Mouse (Mus musculus) naive thymus-derived CD4-positive, alpha-beta T cell, adult 2 months (primary cell): ENCODE measurements around the gene Gm3402.
A peak's percentile ranks its signal among the peaks of the same experiment; 100 is the strongest.
"Not testable (repeated sequence)": the region's sequence is repeated elsewhere in the genome, so short reads cannot be mapped to it uniquely, and the experiment has no call there.

Source experiments
- DNase-seq: peaks from one replicate; pipeline ENCODE4 v3.0.0-alpha.2; 2011; ENCODE audit warnings: low read depth

Gene Gm3402

GRCm38 (mm10) chr5:146513823-146514222 lies at the start of gene Gm3402:
Gene Gm3402 (plus strand): TSS chr5:146514123.
- DNase-seq: not testable (repeated sequence)

- DNase-seq: no peak
These were observed 47.3 kb upstream of the Gm3402 start for GRCm38 (mm10) chr5:146466663-146467062.

GRCm38 (mm10) chr5:146468311-146468710 lies 45.6 kb upstream of the Gm3402 start:
- DNase-seq: no peak

- DNase-seq: no peak
These were observed 43.1 kb upstream of the Gm3402 start for GRCm38 (mm10) chr5:146470821-146471220.

GRCm38 (mm10) chr5:146471311-146471710 lies 42.6 kb upstream of the Gm3402 start:
- DNase-seq: no peak

GRCm38 (mm10) chr5:146471821-146472220 lies 42.1 kb upstream of the Gm3402 start:
- no peak for DNase-seq

- DNase-seq: peak; percentile 1
These were observed 34.4 kb upstream of the Gm3402 start for GRCm38 (mm10) chr5:146479564-146479963.

- DNase-seq: not testable (repeated sequence)
These were observed 32.3 kb upstream of the Gm3402 start, which contains the start of gene Gm6408 for GRCm38 (mm10) chr5:146481665-146482064. Gene Gm6408 (plus strand): TSS chr5:146481965.

- not testable (repeated sequence) for DNase-seq
These were observed 25.0 kb upstream of the Gm3402 start for GRCm38 (mm10) chr5:146488959-146489358.

- DNase-seq: not testable (repeated sequence)
These were observed 22.9 kb upstream of the Gm3402 start, which contains the start of gene Gm6370 for GRCm38 (mm10) chr5:146491063-146491462. Gene Gm6370 (plus strand): TSS chr5:146491363.

GRCm38 (mm10) chr5:146502099-146502498 lies 11.8 kb upstream of the Gm3402 start, which contains the start of gene 4930449I24Rik:
Gene 4930449I24Rik (plus strand): TSS chr5:146502399.
- not testable (repeated sequence) for DNase-seq

GRCm38 (mm10) chr5:146525501-146525900 lies 11.6 kb downstream of the Gm3402 start, which contains the start of gene Gm3404:
Gene Gm3404 (plus strand): TSS chr5:146525801.
- not testable (repeated sequence) for DNase-seq

GRCm38 (mm10) chr5:146537347-146537746 lies 23.4 kb downstream of the Gm3402 start, which contains the start of gene Gm3409:
Gene Gm3409 (plus strand): TSS chr5:146537647.
- not testable (repeated sequence) for DNase-seq

- not testable (repeated sequence) for DNase-seq
These were observed 41.9 kb downstream of the Gm3402 start, which contains the start of gene Gm3415 for GRCm38 (mm10) chr5:146555836-146556235. Gene Gm3415 (plus strand): TSS chr5:146556136.

- DNase-seq: no peak
These were observed 50.3 kb downstream of the Gm3402 start for GRCm38 (mm10) chr5:146564259-146564658.
